Mouse (Mus musculus) megakaryocyte, embryonic 14.5 days (primary cell): ENCODE results near the gene Kcng4.

Experiments
- FLI1 ChIP-seq: IDR thresholded peaks from 2 replicates; pipeline ENCODE4 v1.6.1; 2012; ENCODE audit warnings: low read length, inconsistent platforms, mixed read lengths
- GATA1 ChIP-seq: IDR thresholded peaks from 3 replicates; pipeline ENCODE4 v1.6.1; 2012; ENCODE audit warnings: mixed read lengths, low read length, inconsistent platforms, borderline replicate concordance

DNA sequence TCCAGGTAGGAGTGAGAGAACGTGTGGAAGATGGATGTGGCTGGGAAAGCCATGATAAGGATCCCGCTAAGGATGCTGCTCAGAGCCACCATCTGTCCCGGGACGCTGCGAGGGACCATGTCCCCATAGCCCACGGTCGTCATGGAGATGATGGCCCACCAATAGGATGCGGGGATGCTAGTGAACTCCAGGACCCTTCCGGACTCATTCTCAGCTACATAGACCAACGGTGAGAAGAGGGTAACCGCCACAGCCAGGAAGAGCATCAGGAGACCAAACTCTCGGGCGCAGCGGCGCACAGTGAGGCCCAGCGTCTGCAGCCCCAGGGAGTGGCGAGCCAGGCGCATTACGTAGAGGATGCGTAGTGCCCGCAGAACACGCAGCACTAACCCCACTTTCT, 9.7 kb downstream of the Kcng4 start:
- TF ChIP-seq GATA1, result no peak
- no peak for TF ChIP-seq FLI1
